Mouse (Mus musculus) heart, adult 8-10 months (tissue): ENCODE measurements at regions not wholly inside any gene's neighbourhood (a gene's known extent, or its start where the extent isn't known, plus 50 kb on each side); places are given as distances from the start of the nearest gene placed in this dataset.

Experiments used
- DNase-seq: peaks from one replicate; pipeline ENCODE4 v3.0.0; 2022; ENCODE audit warnings: low spot score

DNA sequence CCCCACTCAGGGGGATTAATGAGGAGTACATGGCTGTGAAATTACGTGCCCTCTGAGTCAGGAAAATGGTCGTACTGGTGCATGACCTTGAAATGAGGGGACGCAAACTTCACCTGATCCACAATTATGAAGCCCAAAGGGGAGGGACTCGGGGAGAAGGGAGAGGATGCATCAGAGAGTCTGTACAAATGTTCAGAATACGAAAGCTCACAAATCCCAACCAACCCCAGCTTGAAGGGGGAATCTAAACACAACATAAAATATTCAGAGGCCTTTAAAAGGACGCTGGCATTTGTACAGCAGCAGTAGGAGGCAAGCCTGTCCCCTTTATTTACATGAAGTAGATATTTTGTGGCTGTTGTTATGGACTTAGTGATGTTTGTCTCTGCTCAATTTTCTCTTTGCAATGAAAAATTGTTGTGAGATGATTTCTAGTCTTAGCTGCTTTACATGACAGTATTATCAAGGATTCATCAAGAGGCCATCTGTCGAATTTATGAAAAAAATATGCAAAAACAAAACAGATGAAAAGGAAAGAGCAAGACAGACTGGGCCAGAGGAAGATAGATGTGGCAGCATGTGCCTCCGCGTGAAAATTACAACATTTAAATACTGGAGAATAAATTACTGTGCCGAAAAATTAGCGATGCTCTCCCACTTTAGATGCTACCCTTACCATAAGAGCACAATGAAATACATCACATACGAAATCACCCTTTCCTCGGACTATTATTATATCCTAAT, 695.3 kb downstream of the 1700064H15Rik start:
- DNase-seq: no peak

DNA sequence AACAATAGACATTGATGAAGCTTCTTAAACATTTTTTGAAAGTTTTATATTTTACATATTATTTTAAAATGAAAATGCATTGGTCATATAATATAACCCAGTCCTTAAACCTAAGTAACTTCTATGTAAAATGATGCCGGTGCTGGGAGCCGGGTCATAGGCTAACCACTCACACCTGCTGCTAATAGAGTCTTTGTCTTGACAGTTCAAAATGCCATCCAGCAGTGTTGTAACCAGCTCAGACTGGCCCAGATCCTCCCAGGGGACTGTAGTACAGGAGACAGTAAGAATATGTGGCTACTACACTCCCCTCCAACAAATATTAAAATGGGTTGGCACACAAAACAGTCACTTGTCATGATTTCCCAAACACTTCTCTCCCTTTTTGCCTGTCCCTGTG, 693.6 kb downstream of the 1700064H15Rik start:
- DNase-seq: no peak

DNA sequence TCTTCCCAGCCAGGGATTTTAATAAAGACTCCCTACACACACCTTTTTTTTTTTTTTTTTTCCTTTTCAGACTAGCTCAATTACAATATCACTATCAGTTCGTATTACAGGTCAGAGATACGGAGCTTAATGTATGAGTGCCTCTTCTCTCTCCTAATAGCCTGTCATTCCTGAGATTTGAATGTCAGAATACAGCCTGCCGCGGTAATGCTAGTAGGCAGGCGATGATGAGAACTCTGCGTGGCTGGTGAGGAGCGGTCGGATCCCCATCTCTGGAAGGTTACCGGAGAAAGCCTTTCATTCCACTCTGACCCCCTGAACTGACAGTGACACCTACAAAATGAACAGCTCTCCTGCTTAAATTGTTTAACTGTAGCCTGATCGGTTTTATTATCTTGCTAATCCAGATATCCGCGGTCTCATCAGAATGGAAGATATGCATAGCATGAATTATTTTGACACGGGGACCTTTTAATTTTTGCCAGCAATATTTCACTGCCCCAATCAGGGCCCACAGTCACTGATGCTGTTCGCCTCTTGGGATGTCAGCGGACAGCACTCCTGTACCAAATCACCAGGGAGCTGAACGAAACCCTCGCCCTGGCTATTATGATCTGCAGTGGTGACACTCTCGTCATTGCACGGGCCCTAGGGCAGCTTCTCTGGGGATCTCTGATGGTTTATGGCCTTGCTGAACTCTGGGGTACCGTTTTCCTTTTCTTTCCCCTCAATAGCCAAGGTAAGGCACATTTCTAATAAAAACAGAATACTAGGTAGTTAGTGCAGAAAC, 690.9 kb downstream of the 1700064H15Rik start:
- DNase-seq: no peak

DNA sequence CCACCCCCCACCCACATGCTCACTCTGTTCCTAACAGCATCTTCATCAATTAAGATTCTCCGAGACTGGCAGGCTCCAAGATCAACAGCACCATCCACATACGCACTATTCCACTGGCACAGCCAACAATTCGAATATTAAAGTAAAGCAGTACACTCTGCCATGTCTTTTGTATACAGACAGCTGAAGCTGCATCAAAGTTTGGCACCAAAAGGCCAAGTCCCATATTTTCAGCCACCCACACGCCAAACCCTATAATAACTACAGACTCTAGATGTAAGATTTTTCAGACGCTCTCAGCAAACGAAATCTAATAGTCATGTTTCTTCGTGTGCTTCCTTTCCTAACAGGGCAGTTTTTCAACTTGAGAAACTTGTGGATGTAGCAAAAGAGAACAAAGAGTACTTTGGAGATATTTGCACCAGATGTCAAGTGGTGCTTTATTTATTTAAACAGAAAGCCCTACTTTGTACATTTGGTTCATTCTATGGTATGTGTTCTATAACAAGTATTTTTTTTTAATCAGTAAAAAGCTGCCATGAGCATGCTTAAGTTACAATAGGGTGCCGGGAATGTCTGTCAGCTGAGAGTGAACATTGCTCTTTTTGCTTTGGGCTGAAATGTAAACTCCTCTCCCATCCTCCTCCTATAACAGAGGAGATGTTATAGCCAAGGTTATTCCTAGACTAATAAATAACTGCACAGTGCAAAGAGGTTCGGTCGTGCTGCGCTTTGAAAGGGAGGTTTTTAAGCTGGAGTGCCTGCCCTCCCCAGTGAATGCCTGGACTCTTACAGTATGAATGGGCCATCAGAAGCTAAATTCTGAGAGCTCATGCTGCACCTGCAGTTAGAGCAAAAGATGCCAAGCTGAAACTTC, 686.9 kb downstream of the 1700064H15Rik start:
- DNase-seq: no peak

DNA sequence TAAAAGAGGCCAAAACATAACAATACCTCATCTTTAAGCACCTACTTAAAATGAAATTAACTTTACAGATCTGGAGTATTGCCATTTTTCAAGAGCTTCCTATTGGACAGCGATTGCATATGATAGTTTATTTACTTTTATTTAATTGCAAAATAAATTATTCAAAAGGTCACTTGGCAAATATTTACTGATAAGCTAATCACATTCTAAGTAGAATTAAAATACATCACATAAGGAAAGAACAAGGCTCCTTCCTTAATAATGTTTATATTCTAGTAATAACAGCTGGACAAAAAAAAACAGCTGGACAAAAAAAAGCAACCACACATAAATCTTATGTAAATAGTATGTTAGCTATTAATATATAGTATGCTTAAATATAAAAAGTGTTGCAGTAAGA, 668.1 kb downstream of the 1700064H15Rik start:
- DNase-seq: no peak

DNA sequence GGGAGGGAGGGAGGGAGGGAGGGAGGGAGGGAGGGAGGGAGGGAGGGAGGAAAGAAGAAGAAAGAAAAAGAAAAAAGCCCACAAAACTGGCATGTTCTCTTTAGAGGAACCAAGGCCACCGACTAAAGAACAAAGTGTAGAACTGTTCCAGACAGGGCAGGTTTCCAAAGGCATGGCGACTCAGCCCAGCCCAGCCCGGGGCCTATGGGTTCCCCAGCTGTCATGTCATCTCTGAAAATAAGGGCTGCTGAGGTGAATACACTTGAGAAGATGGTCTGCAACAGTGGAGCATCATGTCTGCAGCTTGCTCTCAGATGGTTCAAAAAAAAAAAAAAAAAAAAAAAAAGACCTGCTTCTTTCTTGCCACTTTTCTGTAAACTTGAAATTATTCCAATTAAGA, 639.8 kb downstream of the 1700064H15Rik start:
- no peak for DNase-seq

GRCm38 (mm10) chr3:18989577-18990240, 638.8 kb downstream of the 1700064H15Rik start:
- DNase-seq: peak; percentile 7

DNA sequence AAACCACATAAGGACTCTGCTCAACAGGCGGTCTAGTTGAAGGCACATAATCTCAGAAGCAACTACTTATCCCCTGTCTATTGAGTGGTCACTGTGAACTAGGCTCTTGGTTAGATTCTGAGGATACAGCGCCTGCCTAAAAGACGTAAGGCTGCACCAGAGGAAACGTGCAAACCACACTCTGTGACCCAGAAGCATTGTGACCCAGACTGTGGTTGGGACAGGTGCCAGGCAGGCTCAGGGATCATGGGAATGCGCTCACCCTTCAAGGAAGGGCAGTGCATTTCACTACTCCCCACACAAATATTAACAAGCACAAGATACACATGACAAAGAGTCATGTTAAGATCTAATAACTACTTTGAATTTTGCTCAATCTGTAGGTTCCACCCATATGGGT, 628.3 kb downstream of the 1700064H15Rik start:
- DNase-seq: no peak

- no peak for DNase-seq
Observed at GRCm38 (mm10) chr3:19002056-19002455, 626.4 kb downstream of the 1700064H15Rik start.

- no peak for DNase-seq
Observed at GRCm38 (mm10) chr3:19004792-19005191, 623.7 kb downstream of the 1700064H15Rik start.

DNA sequence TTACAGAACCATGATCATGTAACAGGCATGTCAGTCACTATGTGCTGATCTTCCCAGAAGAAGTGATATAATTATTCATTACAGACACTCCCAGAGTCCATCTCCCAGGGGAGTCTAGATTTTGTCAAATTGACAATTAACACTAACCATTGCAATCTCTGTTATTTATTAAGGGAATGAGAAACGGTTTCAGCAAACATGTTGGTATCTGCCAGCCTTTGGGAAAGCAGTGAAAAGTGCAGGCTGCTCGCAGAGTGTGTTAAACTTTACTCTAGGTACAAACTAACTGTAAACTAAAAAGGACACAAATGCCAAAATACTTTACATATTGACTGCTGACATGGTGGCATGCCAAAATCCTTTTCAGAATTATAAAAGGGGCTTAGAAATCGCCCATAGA, 583.9 kb downstream of the 1700064H15Rik start:
- no peak for DNase-seq

- DNase-seq: no peak
Observed at GRCm38 (mm10) chr3:19045933-19046332, 582.5 kb downstream of the 1700064H15Rik start.

DNA sequence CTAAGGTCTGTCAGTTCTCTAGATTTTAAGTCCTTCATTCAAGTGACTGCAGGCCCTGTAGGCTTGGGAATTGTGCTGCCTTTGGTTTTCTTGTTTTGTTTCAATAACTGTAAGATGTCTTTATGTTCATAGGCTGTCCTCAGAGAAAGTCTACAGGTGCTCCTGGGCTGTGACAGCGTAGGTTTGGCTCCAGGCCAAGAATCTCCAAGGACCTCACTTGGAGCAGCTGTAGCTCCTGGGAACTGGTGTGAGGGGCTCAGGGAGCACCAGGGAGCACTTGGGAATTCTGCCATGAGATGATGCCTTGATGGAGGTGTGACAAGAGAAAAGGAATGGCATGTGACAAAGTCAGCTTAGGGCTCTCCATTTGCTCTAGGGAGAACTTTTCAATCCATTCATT, 581.9 kb downstream of the 1700064H15Rik start:
- no peak for DNase-seq

DNA sequence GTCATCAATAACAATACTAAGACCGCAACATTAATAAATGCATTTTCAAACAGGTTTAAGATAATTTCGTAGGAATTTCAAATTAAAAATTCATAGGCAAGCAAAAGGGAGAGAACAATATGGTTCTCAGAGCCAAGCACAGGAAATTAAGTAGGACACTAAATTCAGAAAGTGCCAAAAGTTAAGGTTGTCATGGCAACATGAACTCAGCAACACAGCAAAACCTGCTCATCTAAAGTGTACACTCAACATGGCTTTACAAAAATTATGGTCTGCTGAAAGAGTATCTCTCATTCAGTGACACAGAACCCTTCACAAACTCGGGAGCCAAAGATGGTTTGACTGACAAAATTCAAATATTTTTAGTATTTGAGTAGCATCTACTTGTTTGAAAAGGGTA, 572.5 kb downstream of the 1700064H15Rik start:
- DNase-seq: peak; percentile 19

- DNase-seq: no peak
Observed at GRCm38 (mm10) chr3:19056623-19057022, 571.9 kb downstream of the 1700064H15Rik start.

DNA sequence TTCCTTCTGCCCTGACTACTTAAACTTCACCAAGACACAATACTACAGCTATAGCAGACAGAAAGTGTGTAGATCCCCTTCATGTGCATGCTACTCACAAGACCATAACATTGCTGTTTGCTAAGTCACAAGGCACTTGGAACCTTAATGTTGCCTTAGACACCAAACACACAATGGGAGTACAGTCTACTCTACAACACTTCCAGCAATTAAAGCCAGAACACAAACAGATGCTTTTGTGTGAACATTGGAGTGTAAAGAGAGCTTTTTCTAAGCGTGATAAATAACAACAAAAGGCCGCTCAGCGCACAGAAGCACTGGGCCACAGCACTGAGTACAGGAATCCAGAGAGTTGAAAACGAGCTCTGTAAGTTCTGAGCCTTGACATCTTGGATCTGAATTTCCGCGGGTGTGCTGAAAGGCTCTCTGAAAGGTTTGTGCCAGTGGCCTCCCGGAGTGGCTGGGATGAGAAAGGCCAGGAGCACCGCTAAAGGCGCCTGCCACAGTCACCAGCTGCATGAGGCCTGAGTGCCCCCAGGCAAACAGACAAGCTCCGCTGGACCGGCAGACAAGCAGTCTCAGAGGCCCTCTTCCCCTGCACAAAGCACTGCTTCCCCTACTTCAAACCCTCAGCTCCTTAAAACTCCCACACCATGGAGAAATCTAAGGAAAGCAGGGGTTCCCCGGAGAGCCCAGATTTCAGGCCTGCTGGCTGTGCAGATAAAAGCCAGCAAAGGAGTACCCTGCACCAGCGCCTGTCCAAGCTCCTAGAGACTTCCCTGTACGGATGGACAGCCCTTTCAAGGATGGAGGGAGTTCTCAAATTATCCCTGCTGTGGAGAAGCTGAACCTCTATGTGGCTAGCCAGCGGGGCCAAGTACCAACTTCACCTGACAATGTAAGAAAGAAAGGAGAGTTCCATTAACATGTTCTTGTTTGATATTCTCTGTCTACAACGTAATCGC, 568.3 kb downstream of the 1700064H15Rik start:
- no peak for DNase-seq

GRCm38 (mm10) chr3:19061488-19062248, 566.8 kb downstream of the 1700064H15Rik start:
- no peak for DNase-seq

GRCm38 (mm10) chr3:19062249-19062859, 566.1 kb downstream of the 1700064H15Rik start:
- peak; percentile 47 for DNase-seq

GRCm38 (mm10) chr3:19067141-19067757, 561.2 kb downstream of the 1700064H15Rik start:
- no peak for DNase-seq
